Mouse (Mus musculus): ENCODE results near the gene Ski. TPM values are rescaled to one million over a fixed set of nuclear protein-coding genes. Genes with fewer than 3 reads are reported as not detected.

Ski gene
- polyA plus RNA-seq, 1 experiment from 2014 or later = 15.1 TPM

DNA sequence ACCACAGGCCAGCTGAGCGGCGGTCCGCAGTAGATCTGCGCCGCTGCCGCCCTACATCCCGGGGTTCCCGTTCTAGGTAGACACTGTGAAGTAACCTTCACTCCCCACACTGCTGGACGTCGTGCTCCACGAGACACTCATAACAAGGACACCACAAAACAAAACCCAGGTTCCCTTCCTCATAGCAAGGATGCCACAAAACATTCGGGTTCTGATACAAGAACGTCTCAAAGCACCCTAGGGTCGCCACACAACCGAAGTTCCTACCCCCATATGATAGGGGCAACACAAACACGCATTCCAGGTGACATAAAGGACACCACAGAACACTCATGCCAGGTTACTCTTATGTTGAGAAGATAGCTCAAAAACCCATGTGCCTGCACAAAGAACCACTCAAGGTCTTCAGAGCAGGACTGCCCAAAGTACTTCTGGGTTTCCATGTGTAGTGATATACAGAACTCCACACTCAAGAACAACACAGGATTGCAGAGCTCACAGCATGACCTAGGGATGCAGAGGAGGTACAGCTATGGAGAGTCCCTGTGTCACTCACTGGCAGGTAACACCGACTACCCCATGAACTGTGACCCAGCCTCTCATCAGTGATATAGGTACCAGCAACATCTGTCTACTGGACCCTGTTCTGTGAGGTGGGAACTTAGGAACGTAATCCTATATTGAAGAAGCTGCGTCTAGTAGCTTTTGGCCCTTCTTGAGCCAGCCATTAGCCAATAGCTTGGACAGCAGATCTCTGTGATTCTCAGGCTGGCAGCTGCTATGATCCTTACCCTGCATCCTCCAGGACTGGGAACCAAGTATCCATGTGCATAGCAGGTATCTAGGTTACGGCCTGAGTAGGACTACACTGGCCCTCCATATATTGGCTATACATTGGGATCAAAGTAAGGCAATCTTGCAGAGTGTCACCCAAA, 1.5 kb upstream of the Ski start:
- ATAC-seq (ENCODE audit: insufficient read depth, low FRiP score, low TSS enrichment) = no peak; the same call in 1 of the 2 replicates
- no peak for DNase-seq (ENCODE audit: low spot score)
- 33% methylated on average over 20 of the region's 20 CpGs for WGBS
- peaks cover 26% of the 10 kb centered on the region for H3K4me1 ChIP-seq (ENCODE audit: control insufficient read depth, insufficient read depth, low read length)
- H3K4me2 ChIP-seq (ENCODE audit: low read depth) = peak overlapping the region; percentile 69
- peak overlapping the region; percentile 96 for H3K4me3 ChIP-seq (ENCODE audit: low read depth, low read length)
- no peaks in the 10 kb centered on the region for H3K36me3 ChIP-seq (ENCODE audit: control insufficient read depth, insufficient read depth, low read length)
- no peaks in the 10 kb centered on the region for H3K9me3 ChIP-seq (ENCODE audit: control insufficient read depth, low read length)
- H3K27ac ChIP-seq (ENCODE audit: low read depth, low read length) = peak overlapping the region; percentile 88
- peak overlapping the region; percentile 88 for H3K9ac ChIP-seq (ENCODE audit: low read length)
- H3K27me3 ChIP-seq (ENCODE audit: control insufficient read depth, insufficient read depth, low read length) = no peaks in the 10 kb centered on the region

DNA sequence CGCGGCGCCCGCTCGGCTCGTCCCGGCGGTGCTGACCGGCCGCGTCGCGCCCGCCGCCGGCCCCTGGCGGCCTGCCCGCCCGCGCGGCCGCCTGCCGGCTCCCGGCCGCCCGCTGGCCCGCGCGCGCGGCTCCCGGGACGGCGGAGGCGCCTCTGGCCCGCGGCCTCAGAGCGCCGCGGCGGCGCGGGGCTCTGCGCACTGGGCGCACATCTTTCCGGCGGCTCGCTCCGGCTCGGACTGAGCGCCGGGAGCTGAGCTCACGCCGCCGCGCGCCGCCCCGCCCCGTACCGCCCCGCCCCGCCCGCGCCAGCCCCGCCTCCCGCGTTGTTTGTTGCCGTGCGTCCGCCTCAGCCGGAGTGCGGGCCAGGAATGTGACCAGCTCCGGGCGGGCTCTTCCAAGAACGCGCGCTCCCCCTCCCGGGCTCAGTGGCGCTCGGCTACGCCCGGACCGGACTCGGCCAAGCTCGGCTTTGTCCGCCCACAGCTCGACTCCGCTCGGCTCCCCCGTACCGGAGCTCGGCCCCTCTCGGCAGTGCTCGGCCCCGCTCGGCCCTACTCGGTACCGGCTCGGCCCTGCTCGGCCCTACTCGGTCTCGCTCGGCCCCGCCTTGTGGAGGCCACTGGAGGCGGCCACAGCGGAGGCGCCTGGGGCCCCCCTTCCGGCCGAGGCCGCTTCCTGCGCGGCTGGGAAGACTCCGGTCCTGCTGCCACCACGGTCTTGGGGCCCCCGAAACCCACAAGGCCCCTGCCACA, 625 bp upstream of the Ski start:
- peak overlapping the region; percentile 100 for H3K4me2 ChIP-seq (ENCODE audit: low read depth)
- peak overlapping the region; percentile 97 for H3K9ac ChIP-seq (ENCODE audit: low read length)
- peak overlapping the region; percentile 88 for H3K27ac ChIP-seq (ENCODE audit: low read depth, low read length)
- peak overlapping the region; percentile 96 for H3K4me3 ChIP-seq (ENCODE audit: low read depth, low read length)
- H3K9me3 ChIP-seq (ENCODE audit: control insufficient read depth, low read length) = no peaks in the 10 kb centered on the region
- H3K4me1 ChIP-seq (ENCODE audit: control insufficient read depth, insufficient read depth, low read length) = peaks cover 34% of the 10 kb centered on the region
- ATAC-seq (ENCODE audit: insufficient read depth, low FRiP score, low TSS enrichment) (peak; percentile 100), DNase-seq (ENCODE audit: low spot score) (peak; percentile 100)
- H3K36me3 ChIP-seq (ENCODE audit: control insufficient read depth, insufficient read depth, low read length) = no peaks in the 10 kb centered on the region; the same call in 1 of the 2 replicates
- 0% methylated on average over 49 of the region's 116 CpGs for WGBS
- no peaks in the 10 kb centered on the region for H3K27me3 ChIP-seq (ENCODE audit: control insufficient read depth, insufficient read depth, low read length)

DNA sequence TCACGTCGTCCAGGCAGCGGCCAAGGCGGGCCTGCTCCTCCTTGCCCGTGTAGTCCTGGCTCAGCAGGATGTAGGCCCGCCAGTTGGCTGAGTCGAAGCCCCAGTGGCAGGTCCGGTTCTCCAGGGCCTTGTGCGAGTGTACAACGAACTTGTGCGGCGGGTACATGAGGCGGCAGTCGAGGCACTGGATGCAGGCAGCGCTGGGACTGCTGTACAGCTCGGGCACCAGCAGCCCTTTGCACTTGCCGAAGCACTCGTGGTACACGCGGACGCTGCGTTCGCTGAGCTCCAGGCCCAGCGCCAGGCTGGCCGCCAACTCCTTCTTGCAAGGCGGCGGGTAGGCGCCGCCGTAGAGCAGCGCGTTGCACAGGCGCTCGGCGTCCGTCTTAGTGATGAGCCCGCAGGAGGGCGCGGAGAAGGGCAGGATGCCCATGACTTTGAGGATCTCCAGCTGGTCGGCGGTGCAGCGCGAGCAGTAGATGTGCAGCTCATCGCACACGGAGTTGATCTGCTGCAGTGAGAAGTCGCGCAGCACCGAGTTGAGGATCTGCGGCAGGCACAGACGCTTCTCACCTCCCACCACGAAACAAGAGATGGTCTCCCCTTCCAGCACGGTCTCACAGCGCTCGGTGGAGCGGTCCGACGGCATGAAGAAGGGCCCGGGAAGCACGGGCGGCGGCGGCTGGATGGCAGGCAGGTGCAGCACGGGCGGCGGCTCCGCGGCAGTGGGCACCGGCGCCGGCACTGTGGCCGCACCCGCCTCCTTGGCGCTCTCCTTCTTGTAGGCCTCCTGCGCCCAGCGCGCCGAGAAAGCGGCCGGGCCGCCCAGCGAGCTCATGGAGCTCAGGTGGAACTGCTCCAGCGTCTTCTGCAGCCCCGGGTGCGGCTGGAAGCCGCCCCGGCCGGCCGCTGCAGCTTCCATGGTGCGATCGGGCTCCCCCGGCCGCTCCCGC, 517 bp downstream of the Ski start:
- peak overlapping the region; percentile 96 for H3K4me3 ChIP-seq (ENCODE audit: low read depth, low read length)
- H3K27ac ChIP-seq (ENCODE audit: low read depth, low read length) = peak overlapping the region; percentile 80
- H3K4me2 ChIP-seq (ENCODE audit: low read depth) = peak overlapping the region; percentile 100
- peak; percentile 66 for DNase-seq (ENCODE audit: low spot score)
- H3K9me3 ChIP-seq (ENCODE audit: control insufficient read depth, low read length) = no peaks in the 10 kb centered on the region
- no peak for ATAC-seq (ENCODE audit: insufficient read depth, low FRiP score, low TSS enrichment)
- H3K4me1 ChIP-seq (ENCODE audit: control insufficient read depth, insufficient read depth, low read length) = peaks cover 45% of the 10 kb centered on the region
- H3K9ac ChIP-seq (ENCODE audit: low read length) = peak overlapping the region; percentile 97
- H3K27me3 ChIP-seq (ENCODE audit: control insufficient read depth, insufficient read depth, low read length) = no peaks in the 10 kb centered on the region
- H3K36me3 ChIP-seq (ENCODE audit: control insufficient read depth, insufficient read depth, low read length) = no peaks in the 10 kb centered on the region; the same call in 1 of the 2 replicates
- WGBS = under 1% methylated on average over 82 of the region's 93 CpGs

DNA sequence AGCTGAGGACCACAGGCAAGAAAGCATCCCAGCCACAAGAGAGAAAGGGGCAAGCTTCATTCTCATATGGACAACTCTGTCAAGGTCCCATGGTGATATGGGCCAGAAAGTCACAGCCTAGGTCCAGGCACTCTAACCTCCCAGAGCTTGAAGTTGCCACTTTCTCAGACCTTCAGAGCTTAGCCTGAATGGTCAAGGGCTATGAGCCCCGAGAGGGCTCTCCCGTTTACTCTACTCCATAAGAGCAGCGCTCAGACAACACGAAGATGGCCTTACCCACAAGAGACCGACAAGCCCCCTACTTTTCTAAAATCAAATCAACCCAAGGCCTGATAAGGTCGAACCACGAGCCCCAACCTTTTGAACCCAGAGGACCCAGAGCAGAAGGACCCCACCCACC, 1.3 kb downstream of the Ski start:
- H3K9ac ChIP-seq (ENCODE audit: low read length) = peak overlapping the region; percentile 97
- H3K4me3 ChIP-seq (ENCODE audit: low read depth, low read length) = peak overlapping the region; percentile 96
- no peaks in the 10 kb centered on the region for H3K9me3 ChIP-seq (ENCODE audit: control insufficient read depth, low read length)
- no peaks in the 10 kb centered on the region for H3K27me3 ChIP-seq (ENCODE audit: control insufficient read depth, insufficient read depth, low read length)
- H3K4me1 ChIP-seq (ENCODE audit: control insufficient read depth, insufficient read depth, low read length) = peaks cover 53% of the 10 kb centered on the region
- H3K4me2 ChIP-seq (ENCODE audit: low read depth) = peak overlapping the region; percentile 100
- under 1% methylated on average over 7 of the region's 7 CpGs for whole genome bisulfite sequencing
- no peaks in the 10 kb centered on the region; the same call in 1 of the 2 replicates for H3K36me3 ChIP-seq (ENCODE audit: control insufficient read depth, insufficient read depth, low read length)
- H3K27ac ChIP-seq (ENCODE audit: low read depth, low read length) = no peak overlapping the region
- no peak for DNase-seq (ENCODE audit: low spot score)
- ATAC-seq (ENCODE audit: insufficient read depth, low FRiP score, low TSS enrichment) = no peak

DNA sequence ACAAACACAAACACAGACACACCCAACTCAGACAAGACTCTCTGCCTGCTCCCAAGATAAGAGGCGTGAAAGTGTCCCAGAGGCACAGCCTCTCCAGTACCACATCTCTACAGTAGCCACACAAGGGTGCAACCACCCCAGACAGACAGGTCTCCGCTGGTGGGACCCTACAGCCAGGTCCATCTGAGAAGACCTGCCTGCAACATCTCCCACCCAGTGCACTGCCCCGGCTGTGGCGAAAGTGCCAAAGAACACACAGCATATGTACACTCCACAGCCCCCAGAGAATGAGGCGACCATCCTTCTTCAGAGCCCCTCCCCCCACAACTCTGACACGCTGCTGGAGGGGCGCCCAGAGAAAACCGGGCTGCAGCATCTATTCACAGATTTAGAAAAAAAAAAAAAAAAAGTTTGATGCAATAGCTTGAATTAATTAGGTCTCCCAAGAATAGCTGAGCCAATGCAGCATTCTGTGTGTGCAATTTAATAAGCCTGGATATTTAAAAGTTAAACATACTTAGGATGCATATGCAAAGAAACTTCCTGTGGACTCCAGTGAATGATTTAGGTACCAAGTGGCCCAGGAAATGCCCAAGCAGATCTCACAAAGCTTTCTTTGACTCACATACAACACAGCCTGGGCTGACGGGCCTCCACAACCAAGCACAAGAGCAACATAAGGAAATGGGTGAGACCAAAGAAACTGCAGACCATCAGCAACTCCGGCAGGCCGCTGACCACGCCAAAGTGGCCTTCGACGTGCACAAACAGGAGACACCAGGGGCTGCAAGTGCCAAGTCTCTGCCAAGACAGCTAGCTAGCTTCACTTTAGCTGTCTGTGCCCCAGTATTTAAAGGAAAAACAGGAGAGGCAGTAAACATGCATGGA, 1.9 kb downstream of the Ski start:
- DNase-seq (ENCODE audit: low spot score) = no peak
- H3K4me1 ChIP-seq (ENCODE audit: control insufficient read depth, insufficient read depth, low read length) = peaks cover 59% of the 10 kb centered on the region
- whole genome bisulfite sequencing = 5% methylated on average over 14 of the region's 14 CpGs

DNA sequence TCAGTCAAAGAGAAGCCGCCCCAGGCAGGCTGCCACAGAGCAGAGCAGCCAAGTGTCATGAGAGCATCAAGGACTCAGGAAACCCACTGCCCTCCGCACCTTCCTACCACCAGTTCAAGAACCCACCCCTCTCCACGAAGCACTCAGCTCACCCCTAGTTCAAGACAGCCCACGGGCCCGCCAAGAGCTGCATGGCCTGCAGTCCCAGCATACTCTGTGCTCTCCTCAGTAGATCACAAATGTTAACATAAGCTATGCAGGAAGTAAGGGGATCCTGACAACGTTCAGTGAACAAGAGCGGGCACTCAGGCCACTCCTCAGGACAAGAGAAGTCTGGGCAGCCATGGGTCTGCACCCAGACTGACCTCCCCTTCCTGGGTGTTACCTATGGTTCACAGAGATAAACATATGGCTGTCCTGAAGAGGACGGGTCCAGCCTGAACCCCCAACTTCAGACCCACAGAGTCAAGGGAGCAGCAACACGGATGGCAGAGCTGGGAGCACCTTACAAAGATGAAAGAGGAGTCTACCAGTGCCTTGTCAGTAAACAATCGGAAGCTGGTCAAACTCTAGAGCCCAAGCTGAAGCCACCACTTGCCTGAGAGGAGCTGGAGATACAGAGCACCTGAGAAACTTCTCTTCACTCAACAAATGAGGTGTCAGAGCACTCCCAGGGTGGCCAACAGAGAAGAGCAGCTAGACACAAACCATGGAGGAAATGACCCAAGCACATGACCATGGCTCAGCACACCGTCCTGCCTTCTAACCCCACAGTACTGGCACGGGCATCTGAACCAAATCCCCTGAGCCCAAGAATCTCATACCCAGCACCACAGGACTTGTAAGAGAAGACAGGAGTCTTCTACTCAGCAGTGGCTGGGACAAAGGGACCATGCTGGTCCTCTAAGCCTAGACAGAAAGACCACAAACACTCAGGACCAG, 2.9 kb downstream of the Ski start:
- Histone ChIP-seq H3K4me2 (ENCODE audit: low read depth) (peak overlapping the region; percentile 100), H3K4me1 (ENCODE audit: control insufficient read depth, insufficient read depth, low read length) (peaks cover 68% of the 10 kb centered on the region), H3K9ac (ENCODE audit: low read length) (peak overlapping the region; percentile 33), H3K36me3 (ENCODE audit: control insufficient read depth, insufficient read depth, low read length) (no peaks in the 10 kb centered on the region; the same call in 1 of the 2 replicates), H3K4me3 (ENCODE audit: low read depth, low read length) (peak overlapping the region; percentile 96), H3K27ac (ENCODE audit: low read depth, low read length) (no peak overlapping the region), H3K27me3 (ENCODE audit: control insufficient read depth, insufficient read depth, low read length) (no peaks in the 10 kb centered on the region), H3K9me3 (ENCODE audit: control insufficient read depth, low read length) (no peaks in the 10 kb centered on the region)
- ATAC-seq (ENCODE audit: insufficient read depth, low FRiP score, low TSS enrichment) (no peak), DNase-seq (ENCODE audit: low spot score) (no peak)
- 53% methylated on average over 12 of the region's 12 CpGs for WGBS

More for the DNA sequence above, 1.9 kb downstream of the Ski start:
- Histone ChIP-seq H3K4me3 (ENCODE audit: low read depth, low read length) (peak overlapping the region; percentile 96), H3K27ac (ENCODE audit: low read depth, low read length) (no peak overlapping the region), H3K36me3 (ENCODE audit: control insufficient read depth, insufficient read depth, low read length) (no peaks in the 10 kb centered on the region; the same call in 1 of the 2 replicates), H3K9me3 (ENCODE audit: control insufficient read depth, low read length) (no peaks in the 10 kb centered on the region), H3K4me2 (ENCODE audit: low read depth) (peak overlapping the region; percentile 100), H3K9ac (ENCODE audit: low read length) (peak overlapping the region; percentile 97), H3K27me3 (ENCODE audit: control insufficient read depth, insufficient read depth, low read length) (no peaks in the 10 kb centered on the region)
- ATAC-seq (ENCODE audit: insufficient read depth, low FRiP score, low TSS enrichment) = no peak
